Mouse (Mus musculus) liver, postnatal 0 days (tissue): Measurements from ENCODE around the gene Olr1.

Experiments used
- CTCF ChIP-seq: sonication (generic); IDR thresholded peaks from 2 replicates; pipeline ENCODE4 v1.5.1; 2016; ENCODE audit warnings: antibody characterized with exemption, low read depth
- EP300 ChIP-seq: IDR thresholded peaks from 2 replicates; pipeline ENCODE4 v1.6.1; 2016; ENCODE audit warnings: antibody characterized with exemption, low read depth, mild to moderate bottlenecking

GRCm38 (mm10) chr6:129449743-129450142, 57.2 kb downstream of the Olr1 start:
- no peak for TF ChIP-seq CTCF
- TF ChIP-seq EP300: no peak
